Mouse (Mus musculus) ovary, adult 18-20 months (tissue): ENCODE measurements around the gene Hnrnpab.

Experiments used
- DNase-seq: peaks from one replicate; pipeline ENCODE4 v3.0.0; 2022; ENCODE audit warnings: low spot score, mixed read lengths

Gene Hnrnpab

GRCm38 (mm10) chr11:51606447-51607095, at the start of gene Hnrnpab:
Gene Hnrnpab, minus strand, starts transcription at chr11:51606847.
- DNase-seq, result peak; percentile 93

GRCm38 (mm10) chr11:51654891-51655290, 48.2 kb upstream of the Hnrnpab start:
- no peak for DNase-seq

- DNase-seq, result no peak
These were observed 47.1 kb upstream of the Hnrnpab start for GRCm38 (mm10) chr11:51653736-51654135.

- no peak for DNase-seq
These were observed 46.3 kb upstream of the Hnrnpab start for GRCm38 (mm10) chr11:51652889-51653418.

- peak; percentile 61 for DNase-seq
These were observed 44.3 kb upstream of the Hnrnpab start, which contains the start of the genes N4bp3 and D930048N14Rik for GRCm38 (mm10) chr11:51650691-51651515. Gene N4bp3, minus strand, starts transcription at chr11:51650842. Gene D930048N14Rik, plus strand, starts transcription at chr11:51650954.

GRCm38 (mm10) chr11:51650261-51650660, 43.6 kb upstream of the Hnrnpab start:
- no peak for DNase-seq

- no peak for DNase-seq
These were observed 43.2 kb upstream of the Hnrnpab start for GRCm38 (mm10) chr11:51649889-51650199.

- no peak for DNase-seq
These were observed 42.7 kb upstream of the Hnrnpab start for GRCm38 (mm10) chr11:51649111-51649888.

- DNase-seq, result no peak
These were observed 41.9 kb upstream of the Hnrnpab start for GRCm38 (mm10) chr11:51648566-51648965.

- DNase-seq, result no peak
These were observed 40.4 kb upstream of the Hnrnpab start for GRCm38 (mm10) chr11:51646751-51647667.

GRCm38 (mm10) chr11:51646245-51646644, 39.6 kb upstream of the Hnrnpab start:
- no peak for DNase-seq

GRCm38 (mm10) chr11:51645293-51645692, 38.6 kb upstream of the Hnrnpab start:
- no peak for DNase-seq

GRCm38 (mm10) chr11:51644217-51644616, 37.6 kb upstream of the Hnrnpab start:
- no peak for DNase-seq

GRCm38 (mm10) chr11:51643761-51644160, 37.1 kb upstream of the Hnrnpab start:
- DNase-seq, result no peak

- no peak for DNase-seq
These were observed 36.6 kb upstream of the Hnrnpab start for GRCm38 (mm10) chr11:51643202-51643601.

- DNase-seq, result no peak
These were observed 34.1 kb upstream of the Hnrnpab start for GRCm38 (mm10) chr11:51640748-51641147.

GRCm38 (mm10) chr11:51638497-51638896, 31.9 kb upstream of the Hnrnpab start:
- no peak for DNase-seq

- DNase-seq, result peak; percentile 63
These were observed 31.3 kb upstream of the Hnrnpab start for GRCm38 (mm10) chr11:51637971-51638414.

GRCm38 (mm10) chr11:51636323-51636684, 29.7 kb upstream of the Hnrnpab start:
- no peak for DNase-seq

GRCm38 (mm10) chr11:51635525-51636322, 29.1 kb upstream of the Hnrnpab start, which contains the start of gene Rmnd5b:
Gene Rmnd5b, minus strand, starts transcription at chr11:51635896.
- peak; percentile 80 for DNase-seq
